Mouse (Mus musculus): ENCODE measurements around the gene Nmnat2.

DNA sequence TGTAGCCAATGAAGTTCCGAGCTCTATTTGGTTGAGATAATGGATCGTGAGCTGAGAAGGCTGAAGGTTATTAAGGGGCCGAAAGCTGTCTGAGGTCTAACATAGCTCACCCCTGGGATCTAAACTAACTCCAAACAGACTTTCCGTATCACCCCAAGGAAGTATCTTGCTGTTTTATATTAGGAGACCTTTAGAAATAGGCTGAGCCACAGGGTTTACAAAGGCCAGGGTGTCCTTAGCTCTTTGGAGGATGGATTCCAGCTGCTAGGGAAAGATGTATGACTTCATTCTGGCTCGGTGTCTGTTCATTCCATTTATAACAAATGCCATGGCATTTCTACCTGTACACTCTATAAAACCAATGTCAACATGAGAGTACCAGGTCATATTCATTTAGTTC lies 169.7 kb downstream of the Nmnat2 start:
- TF ChIP-seq POLR2A (IDR thresholded peaks at IDR 0.05; ENCODE audit: insufficient read length, low read depth): no peak
- no peak for TF ChIP-seq USF1 (IDR thresholded peaks at IDR 0.05; ENCODE audit: low read depth)
- no peak for TF ChIP-seq E2F4 (IDR thresholded peaks at IDR 0.05; ENCODE audit: insufficient read depth)
- TF ChIP-seq SRF (IDR thresholded peaks at IDR 0.05; ENCODE audit: control insufficient read depth, insufficient read length, low read depth): no peak
- no peak for TF ChIP-seq POLR2AphosphoS2 (IDR thresholded peaks at IDR 0.05; ENCODE audit: insufficient read length, low read depth)
- no peak for TF ChIP-seq MAX (IDR thresholded peaks at IDR 0.05; ENCODE audit: low read depth)
- TF ChIP-seq TCF12 (IDR thresholded peaks at IDR 0.05; ENCODE audit: insufficient read depth, poor library complexity, severe bottlenecking): no peak
- no peak for TF ChIP-seq MYOG (IDR thresholded peaks at IDR 0.05; ENCODE audit: control insufficient read depth in 1 of 3, insufficient read depth in 1 of 3, insufficient read length in 2 of 3, low read depth in 2 of 3)
- no peak for TF ChIP-seq CEBPB (IDR thresholded peaks at IDR 0.05; ENCODE audit: insufficient read depth, poor library complexity, severe bottlenecking)
- no peak for TF ChIP-seq MYOD1 (IDR thresholded peaks at IDR 0.05; ENCODE audit: control insufficient read depth in 1 of 3, insufficient read length in 2 of 3, low read depth in 2 of 3)
